Mouse (Mus musculus) small intestine, adult 2 months (tissue): ENCODE data around the gene Lyrm9.

ENCODE experiments used
- CTCF ChIP-seq: fragments of 200-500 bp; IDR thresholded peaks from 2 replicates; pipeline ENCODE4 v1.5.1; 2012; ENCODE audit warnings: low read depth, mild to moderate bottlenecking, control low read depth, inconsistent platforms, low read length, moderate library complexity, mixed read lengths; ENCODE audit not compliant: insufficient replicate concordance, insufficient read length; ENCODE audit errors: extremely low read depth
- POLR2A ChIP-seq: fragments of 200-500 bp; IDR thresholded peaks from 2 replicates; pipeline ENCODE4 v1.6.1; 2012; ENCODE audit warnings: low read depth, mild to moderate bottlenecking, control low read depth, inconsistent platforms, low read length, moderate library complexity

- TF ChIP-seq CTCF (no peak), POLR2A (no peak)
Measured at GRCm38 (mm10) chr11:78864567-78865278, 38.3 kb downstream of the Lyrm9 start.
